Mouse (Mus musculus): ENCODE results near the gene Pdcd2l. TPM values are rescaled to one million over a fixed set of nuclear protein-coding genes. Genes with fewer than 3 reads are reported as not detected.

The Pdcd2l gene
- polyA plus RNA-seq, 1 experiment from 2014 or later: 83.8 TPM

DNA sequence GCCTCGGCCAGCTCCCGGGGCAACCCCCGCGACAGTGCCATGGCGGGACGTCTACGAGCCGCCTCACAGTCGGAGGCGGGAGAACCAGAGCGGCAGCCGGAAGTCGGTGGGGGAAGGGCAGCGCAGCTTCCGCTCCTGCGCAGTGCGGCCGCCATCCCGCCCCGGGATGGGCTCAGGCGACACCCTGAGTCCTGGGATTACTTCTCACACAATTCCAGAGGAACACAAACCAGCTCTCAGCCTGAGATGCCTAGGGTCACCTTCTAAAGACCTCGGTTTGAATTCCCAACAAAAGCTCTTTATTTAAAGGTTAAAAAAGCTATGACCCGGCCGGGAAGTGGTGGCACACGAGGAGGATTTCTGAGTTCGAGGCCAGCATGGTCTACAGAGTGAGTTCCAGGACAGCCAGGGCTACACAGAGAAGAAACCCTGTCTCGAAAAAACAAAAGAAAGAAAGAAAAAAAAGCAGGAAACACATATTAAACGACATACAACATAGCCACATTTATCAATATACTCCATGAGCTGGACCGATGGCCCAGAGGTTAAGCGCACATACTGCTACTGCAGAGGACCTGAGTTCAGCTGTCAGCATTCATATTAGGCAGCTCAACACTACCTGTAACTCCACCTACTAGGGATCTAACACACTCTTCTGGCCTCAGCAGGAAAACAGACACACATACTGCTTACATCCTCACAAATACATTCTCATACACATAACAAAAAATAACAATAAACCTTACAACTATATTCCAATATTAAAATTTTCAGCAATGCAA is 27.8 kb downstream of the Pdcd2l start:
- WGBS: 12% methylated on average over 29 of the region's 30 CpGs
- Histone ChIP-seq H3K27ac (replicated peaks) (peak overlapping the region; percentile 93), H3K9me3 (no peaks in the 10 kb centered on the region), H3K27me3 (no peaks in the 10 kb centered on the region), H3K4me2 (peak overlapping the region; percentile 94), H3K36me3 (peaks cover 15% of the 10 kb centered on the region), H3K4me1 (replicated peaks) (peaks cover 21% of the 10 kb centered on the region), H3K9ac (peak overlapping the region; percentile 96), H3K4me3 (peak overlapping the region; percentile 90)
- peak; percentile 95 for ATAC-seq (ENCODE audit: low read depth)

DNA sequence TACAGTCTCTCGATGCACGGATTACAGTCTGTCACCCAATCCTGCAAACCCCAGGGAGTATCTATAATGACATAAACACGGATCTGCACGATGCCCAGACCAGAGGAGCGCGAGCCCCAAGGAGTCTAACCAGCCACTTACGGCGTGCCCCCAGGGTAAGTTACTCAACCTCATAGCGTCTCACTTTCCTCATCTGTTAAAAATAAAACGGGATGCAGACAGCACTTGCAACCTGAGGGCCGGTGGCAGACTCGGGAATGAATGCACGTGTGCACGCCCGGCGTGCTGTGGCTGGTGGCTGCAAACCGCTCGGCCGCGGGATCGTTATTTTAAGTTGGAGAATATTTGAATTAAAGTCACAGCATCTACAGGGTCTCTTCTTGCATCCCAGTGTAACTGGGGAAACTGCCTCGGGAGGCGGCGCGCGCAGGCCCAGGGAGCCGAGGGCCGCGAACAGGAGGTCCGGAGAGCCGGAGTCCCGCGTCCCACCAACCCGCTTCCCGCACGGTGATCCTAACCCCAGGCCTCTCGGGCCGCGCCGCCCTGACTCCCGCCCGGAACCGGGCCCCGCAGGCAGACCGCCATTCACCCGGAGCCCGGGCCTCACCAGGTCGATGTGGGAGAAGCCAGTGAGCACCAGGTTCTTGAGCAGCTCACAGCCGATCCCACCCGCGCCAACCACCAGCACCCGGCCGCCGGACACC is 28.5 kb downstream of the Pdcd2l start:
- H3K4me1 ChIP-seq (replicated peaks): peaks cover 21% of the 10 kb centered on the region
- H3K4me3 ChIP-seq: peak overlapping the region; percentile 90
- H3K9me3 ChIP-seq: no peaks in the 10 kb centered on the region
- ATAC-seq (ENCODE audit: low read depth): peak; percentile 90
- no peaks in the 10 kb centered on the region for H3K27me3 ChIP-seq
- under 1% methylated on average over 48 of the region's 54 CpGs for WGBS
- peak overlapping the region; percentile 96 for H3K9ac ChIP-seq
- H3K27ac ChIP-seq (replicated peaks): peak overlapping the region; percentile 93
- H3K4me2 ChIP-seq: peak overlapping the region; percentile 94
- H3K36me3 ChIP-seq: peaks cover 22% of the 10 kb centered on the region

DNA sequence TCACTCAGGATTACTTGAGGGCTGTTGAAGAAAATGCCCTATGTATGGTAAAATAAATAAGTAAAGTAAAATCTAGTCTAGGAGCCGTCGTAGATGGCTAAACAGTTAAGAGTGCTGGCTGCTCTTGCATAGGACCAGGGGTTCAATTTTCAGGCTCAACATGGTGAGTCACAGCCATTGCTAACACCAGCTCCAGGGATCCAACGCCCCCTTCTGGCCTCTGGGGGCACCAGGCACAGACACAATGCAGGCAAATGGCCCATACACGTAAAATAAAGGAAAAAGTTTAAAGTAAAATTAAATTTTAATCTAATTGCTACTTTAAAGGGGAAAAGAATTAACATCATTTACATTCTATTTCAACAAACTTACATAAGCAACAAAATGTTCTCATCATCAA is 29.6 kb downstream of the Pdcd2l start:
- WGBS: 54% methylated on average over 4 of the region's 4 CpGs
- H3K9ac ChIP-seq: no peak overlapping the region
- no peaks in the 10 kb centered on the region for H3K27me3 ChIP-seq
- no peak overlapping the region for H3K27ac ChIP-seq (replicated peaks)
- peaks cover 21% of the 10 kb centered on the region for H3K4me1 ChIP-seq (replicated peaks)
- no peaks in the 10 kb centered on the region for H3K9me3 ChIP-seq
- H3K36me3 ChIP-seq: peaks cover 33% of the 10 kb centered on the region
- H3K4me2 ChIP-seq: peak overlapping the region; percentile 20; the same call in 1 of the 2 replicates
- no peak overlapping the region for H3K4me3 ChIP-seq
- ATAC-seq (ENCODE audit: low read depth): no peak

DNA sequence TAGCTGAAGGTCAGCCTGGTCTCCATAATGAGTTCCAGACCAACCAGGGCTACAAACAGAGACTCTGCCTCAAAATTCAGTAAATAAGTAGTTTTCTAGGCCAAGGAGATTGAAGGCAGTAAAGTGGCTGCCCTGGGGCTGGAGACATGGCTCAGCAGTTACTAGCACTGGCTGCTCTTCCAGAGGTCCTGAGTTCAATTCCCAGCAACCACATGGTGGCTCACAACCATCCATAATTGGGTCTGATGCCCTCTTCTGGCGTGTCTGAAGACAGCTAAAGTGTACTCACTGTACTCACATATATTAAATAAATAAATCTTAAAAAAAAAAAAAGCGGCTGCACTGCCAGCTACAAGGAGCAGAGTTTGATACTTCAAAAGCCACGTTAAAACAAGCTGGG is 30.5 kb downstream of the Pdcd2l start:
- Histone ChIP-seq H3K9me3 (no peaks in the 10 kb centered on the region), H3K4me3 (no peak overlapping the region), H3K36me3 (peaks cover 41% of the 10 kb centered on the region), H3K4me2 (peak overlapping the region; percentile 20; the same call in 1 of the 2 replicates), H3K4me1 (replicated peaks) (peaks cover 21% of the 10 kb centered on the region), H3K27ac (replicated peaks) (no peak overlapping the region), H3K9ac (no peak overlapping the region), H3K27me3 (no peaks in the 10 kb centered on the region)
- ATAC-seq (ENCODE audit: low read depth): no peak
- 79% methylated on average over 3 of the region's 3 CpGs for WGBS

DNA sequence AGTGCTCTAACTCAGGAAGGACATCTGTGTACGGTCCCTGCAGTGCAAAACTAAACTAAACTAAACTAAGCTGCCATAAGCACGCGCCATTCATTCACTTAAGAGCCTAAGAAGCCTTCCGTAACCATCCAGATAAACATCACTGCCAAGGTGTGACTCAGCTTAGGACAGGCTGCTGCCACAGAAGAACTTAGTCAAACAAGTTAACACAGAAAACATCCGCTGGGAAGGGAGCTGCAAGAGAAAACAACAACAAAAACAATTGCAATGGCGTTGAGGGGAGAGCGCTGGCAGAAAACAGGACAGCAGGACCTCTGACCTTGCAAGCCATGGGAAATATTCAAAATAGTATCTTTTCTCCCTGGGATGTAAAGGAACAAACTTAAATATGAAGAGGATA is 31.8 kb downstream of the Pdcd2l start:
- no peak overlapping the region for H3K27ac ChIP-seq (replicated peaks)
- H3K9ac ChIP-seq: no peak overlapping the region
- no peak for ATAC-seq (ENCODE audit: low read depth)

DNA sequence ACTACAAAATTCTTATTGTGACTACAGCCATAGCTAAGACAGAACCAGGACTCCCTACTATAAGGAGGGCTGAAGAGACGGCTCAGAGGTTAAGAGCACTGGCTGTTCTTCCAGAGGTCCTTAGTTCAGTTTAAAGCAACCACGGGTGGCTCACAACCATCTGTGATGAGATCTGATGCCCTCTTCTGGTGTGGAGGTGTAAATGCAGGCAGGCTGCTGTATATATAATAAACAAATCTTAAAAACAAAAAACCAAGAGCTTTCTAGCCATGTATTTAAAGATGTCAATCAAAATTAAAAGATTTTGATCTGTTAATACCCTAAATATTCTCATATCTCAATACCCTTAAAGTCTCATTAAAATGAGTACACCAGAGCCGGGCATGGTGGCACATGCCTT is 37.3 kb downstream of the Pdcd2l start:
- Histone ChIP-seq H3K36me3 (peaks cover 94% of the 10 kb centered on the region), H3K4me1 (replicated peaks) (no peaks in the 10 kb centered on the region), H3K27me3 (no peaks in the 10 kb centered on the region), H3K4me3 (no peak overlapping the region), H3K9ac (no peak overlapping the region), H3K4me2 (no peak overlapping the region), H3K27ac (replicated peaks) (no peak overlapping the region), H3K9me3 (no peaks in the 10 kb centered on the region)
- 92% methylated on average over 3 of the region's 3 CpGs for WGBS
- no peak for ATAC-seq (ENCODE audit: low read depth)

More for the DNA sequence above, 31.8 kb downstream of the Pdcd2l start:
- WGBS: 90% methylated on average over 7 of the region's 7 CpGs
- no peak overlapping the region for H3K4me3 ChIP-seq
- peaks cover 53% of the 10 kb centered on the region for H3K36me3 ChIP-seq
- no peak overlapping the region for H3K4me2 ChIP-seq
- no peaks in the 10 kb centered on the region for H3K9me3 ChIP-seq
- peaks cover 21% of the 10 kb centered on the region for H3K4me1 ChIP-seq (replicated peaks)
- H3K27me3 ChIP-seq: no peaks in the 10 kb centered on the region

DNA sequence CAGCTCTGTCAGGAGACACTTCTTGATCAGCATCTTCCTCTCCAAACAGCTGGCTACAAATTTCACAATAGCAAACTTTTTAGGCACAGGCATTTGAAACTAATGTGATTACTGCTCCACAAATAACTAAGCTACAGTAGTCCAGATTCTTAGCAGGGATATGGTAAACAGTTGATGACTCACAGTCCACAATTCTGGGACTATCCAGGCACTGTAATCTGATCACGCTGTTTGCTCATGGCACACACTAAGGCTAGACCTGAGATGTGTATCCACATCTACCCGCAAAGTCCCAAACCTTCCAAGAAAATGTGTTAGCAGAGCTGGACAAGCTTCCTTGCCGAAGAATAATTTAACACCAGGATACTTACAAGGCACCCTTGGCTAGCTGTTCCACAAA is 38.5 kb downstream of the Pdcd2l start:
- 96% methylated on average over 3 of the region's 3 CpGs for whole genome bisulfite sequencing
- no peak overlapping the region for H3K9ac ChIP-seq

DNA sequence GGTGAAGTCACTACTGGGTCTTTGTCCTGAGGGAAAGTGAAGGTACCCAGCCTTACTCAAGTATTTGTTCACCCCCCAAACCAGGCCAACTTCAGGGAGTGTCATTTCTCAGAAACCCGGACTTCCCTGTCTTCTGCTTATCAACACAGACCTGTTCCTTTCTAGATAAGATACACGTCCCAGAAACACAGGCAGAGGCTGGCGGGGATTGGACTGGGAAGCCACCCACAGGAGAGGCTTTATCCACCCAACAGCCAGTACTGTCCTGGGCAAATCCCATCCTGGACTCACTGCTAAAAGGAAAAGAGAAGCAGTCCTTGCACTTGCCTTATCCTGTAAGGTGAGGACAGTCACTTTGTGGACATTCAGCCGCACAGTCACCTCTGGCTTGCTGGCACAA is 49.3 kb downstream of the Pdcd2l start:
- Histone ChIP-seq H3K27me3 (no peaks in the 10 kb centered on the region), H3K9me3 (0 out of 2 replicates have a peak, but pooled peaks cover 6% of the 10 kb centered on the region), H3K36me3 (peaks cover 99% of the 10 kb centered on the region), H3K4me3 (no peak overlapping the region), H3K4me2 (no peak overlapping the region), H3K4me1 (replicated peaks) (no peaks in the 10 kb centered on the region), H3K9ac (no peak overlapping the region), H3K27ac (replicated peaks) (no peak overlapping the region)
- ATAC-seq (ENCODE audit: low read depth): no peak
- WGBS: 93% methylated on average over 4 of the region's 4 CpGs

More for the DNA sequence above, 38.5 kb downstream of the Pdcd2l start:
- ATAC-seq (ENCODE audit: low read depth): no peak
- Histone ChIP-seq H3K4me2 (no peak overlapping the region), H3K4me1 (replicated peaks) (no peaks in the 10 kb centered on the region), H3K9me3 (no peaks in the 10 kb centered on the region), H3K4me3 (no peak overlapping the region), H3K27me3 (no peaks in the 10 kb centered on the region), H3K36me3 (peaks cover 96% of the 10 kb centered on the region), H3K27ac (replicated peaks) (no peak overlapping the region)

DNA sequence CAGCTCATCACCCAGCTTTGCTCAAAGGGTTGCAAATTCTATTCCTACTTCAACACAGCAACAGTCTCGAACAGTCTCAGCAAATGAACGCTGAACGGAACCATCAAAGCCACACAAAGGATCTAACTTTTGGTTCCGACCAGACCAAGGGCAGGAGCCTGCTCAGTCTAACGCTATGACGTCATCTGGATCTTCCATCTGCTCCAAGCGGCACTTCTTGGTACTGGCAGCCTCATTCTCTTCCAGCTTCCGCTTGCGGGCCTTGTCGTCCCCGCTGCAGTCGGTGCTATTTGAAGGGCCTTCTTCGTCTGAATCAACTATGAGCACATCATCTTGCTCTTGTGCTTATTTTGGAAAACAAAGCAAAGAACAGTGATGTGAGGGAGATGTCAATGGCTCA is 55.3 kb downstream of the Pdcd2l start:
- Histone ChIP-seq H3K9me3 (no peaks in the 10 kb centered on the region), H3K4me1 (replicated peaks) (no peaks in the 10 kb centered on the region), H3K9ac (no peak overlapping the region), H3K36me3 (peaks cover 66% of the 10 kb centered on the region), H3K4me3 (no peak overlapping the region), H3K27ac (replicated peaks) (no peak overlapping the region), H3K27me3 (no peaks in the 10 kb centered on the region), H3K4me2 (no peak overlapping the region)
- 97% methylated on average over 13 of the region's 13 CpGs for WGBS
- ATAC-seq (ENCODE audit: low read depth): no peak

DNA sequence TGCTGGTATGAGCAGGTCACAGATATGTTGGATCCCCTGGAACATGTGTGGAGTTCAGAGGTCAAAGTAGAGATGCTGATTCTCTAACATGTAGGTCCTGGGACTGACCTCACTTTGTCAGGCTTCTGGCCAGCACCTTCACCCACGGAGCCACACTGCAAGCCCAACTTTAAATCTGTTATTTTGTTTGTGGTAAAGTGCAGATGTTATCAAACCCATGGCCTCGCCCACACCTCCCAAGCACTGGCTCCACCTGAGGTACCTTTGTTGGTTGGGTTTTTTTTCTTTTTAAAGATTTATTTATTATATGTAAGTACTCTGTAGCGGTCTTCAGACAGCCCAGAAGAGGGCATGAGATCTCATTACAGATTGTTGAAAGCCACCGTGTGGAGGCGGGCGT is 57.0 kb downstream of the Pdcd2l start:
- peaks cover 50% of the 10 kb centered on the region for H3K36me3 ChIP-seq
- H3K27ac ChIP-seq (replicated peaks): no peak overlapping the region
- no peaks in the 10 kb centered on the region for H3K27me3 ChIP-seq
- H3K4me2 ChIP-seq: no peak overlapping the region
- no peak overlapping the region for H3K4me3 ChIP-seq
- no peaks in the 10 kb centered on the region for H3K4me1 ChIP-seq (replicated peaks)
- no peaks in the 10 kb centered on the region for H3K9me3 ChIP-seq
- no peak for ATAC-seq (ENCODE audit: low read depth)
- 94% methylated on average over 6 of the region's 6 CpGs for WGBS
- no peak overlapping the region for H3K9ac ChIP-seq

Data from neural tube, embryonic 13.5 days (tissue).